Mouse (Mus musculus) forebrain, embryonic 11.5 days (tissue): ENCODE results near the gene Syt6. TPM values are rescaled to one million over a fixed set of nuclear protein-coding genes. Genes with fewer than 3 reads are reported as not detected.
"Not testable (repeated sequence)": the region's sequence is repeated elsewhere in the genome, so short reads cannot be mapped to it uniquely, and the experiment has no call there.

ENCODE experiments used
- ATAC-seq: fragments of 200-750 bp; cut with Nextera tagmentation; replicated peaks from 2 replicates; pipeline ENCODE4 v1.8.0; 2017; ENCODE audit warnings: moderate TSS enrichment; ENCODE audit not compliant: low FRiP score
- DNase-seq: peaks from one replicate; pipeline ENCODE4 v3.0.0-alpha.2; 2017; ENCODE audit warnings: low spot score
- H3K27ac ChIP-seq: fragments of 300-500 bp; sonication (generic); 2 replicates; pipeline ENCODE4 v1.5.1; 2014; ENCODE audit warnings: low read depth, low read length
- H3K27me3 ChIP-seq: fragments of 300-500 bp; sonication (generic); 2 replicates; pipeline ENCODE4 v1.6.1; 2014; ENCODE audit warnings: mild to moderate bottlenecking, low read length, mixed read lengths; ENCODE audit not compliant: control insufficient read depth, insufficient read depth
- H3K36me3 ChIP-seq: fragments of 300-500 bp; sonication (generic); 2 replicates; pipeline ENCODE4 v1.6.1; 2014; ENCODE audit warnings: mild to moderate bottlenecking, low read length, moderate library complexity, mixed read lengths; ENCODE audit not compliant: control insufficient read depth, insufficient read depth
- H3K4me1 ChIP-seq: fragments of 300-500 bp; sonication (generic); replicated peaks from 2 replicates; pipeline ENCODE4 v1.6.1; 2014; ENCODE audit warnings: low read length, mixed read lengths; ENCODE audit not compliant: control insufficient read depth, insufficient read depth
- H3K4me2 ChIP-seq: fragments of 300-500 bp; sonication (generic); 2 replicates; pipeline ENCODE4 v1.6.1; 2014; ENCODE audit warnings: low read depth, mild to moderate bottlenecking, low read length, moderate library complexity, mixed read lengths; ENCODE audit not compliant: severe bottlenecking
- H3K4me3 ChIP-seq: fragments of 300-500 bp; sonication (generic); 2 replicates; pipeline ENCODE4 v1.5.1; 2014; ENCODE audit warnings: low read depth, low read length
- H3K9ac ChIP-seq: fragments of 300-500 bp; sonication (generic); 2 replicates; pipeline ENCODE4 v1.6.1; 2014; ENCODE audit warnings: low read length
- H3K9me3 ChIP-seq: fragments of 300-500 bp; sonication (generic); 2 replicates; pipeline ENCODE4 v1.6.1; 2016; ENCODE audit warnings: low read length, mixed read lengths; ENCODE audit not compliant: control insufficient read depth
- WGBS: fragments of 180-500 bp; shearing (Covaris S2); extraction: QIAGEN DNeasy Blood & Tissue Kit; methylation state at CpG from one replicate; pipeline ENCODE4 v1.1.7; 2014; 5-methylcytosine and 5-hydroxymethylcytosine counted together
- polyA plus RNA-seq: library from polyadenylated mRNA; unstranded; fragments of >200 nt; fragmentation: Nextera tagmentation; extraction: Ambion mirVana; gene quantifications from 2 replicates; pipeline ENCODE4 v1.2.1, GENCODE M21; 2014

Syt6 gene
- polyA plus RNA-seq, 1 experiment from 2014 or later = 1.5 TPM

DNA sequence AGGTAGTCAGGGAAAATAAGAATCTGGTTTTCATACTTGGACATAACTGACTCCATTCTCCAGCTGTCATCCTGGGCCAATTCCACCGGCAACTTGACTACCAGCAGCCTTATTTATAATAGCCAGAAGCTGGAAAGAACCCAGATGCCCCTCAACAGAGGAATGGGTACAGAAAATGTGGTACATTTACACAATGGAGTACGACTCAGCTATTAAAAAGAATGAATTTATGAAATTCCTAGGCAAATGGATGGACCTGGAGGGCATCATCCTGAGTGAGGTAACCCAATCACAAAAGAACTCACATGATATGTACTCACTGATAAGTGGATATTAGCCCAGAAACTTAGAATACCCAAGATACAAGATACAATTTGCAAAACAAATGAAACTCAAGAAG is 70.9 kb downstream of the Syt6 start, which contains the start of gene Atg4a-ps:
Gene Atg4a-ps (minus strand): TSS at position 101 of the 400 bp plus-strand sequence.
- ATAC-seq, H3K4me1 ChIP-seq, H3K27ac ChIP-seq, H3K9ac ChIP-seq, H3K9me3 ChIP-seq, H3K27me3 ChIP-seq, DNase-seq, H3K4me3 ChIP-seq, H3K4me2 ChIP-seq, H3K36me3 ChIP-seq: not testable (repeated sequence)
- 91% methylated on average over 2 of the region's 2 CpGs for WGBS

GRCm38 (mm10) chr3:103647164-103647867 is 72.3 kb downstream of the Syt6 start:
- Histone ChIP-seq H3K9me3 (no peaks in the 10 kb centered on the region; the same call in 1 of the 2 replicates), H3K4me2 (no peak overlapping the region), H3K27me3 (no peaks in the 10 kb centered on the region; the same call in 1 of the 2 replicates), H3K36me3 (no peaks in the 10 kb centered on the region), H3K4me3 (no peak overlapping the region), H3K27ac (no peak overlapping the region), H3K9ac (no peak overlapping the region), H3K4me1 (0 out of 2 replicates have a peak, but pooled peaks cover 1% of the 10 kb centered on the region)
- DNase-seq (no peak), ATAC-seq (no peak)
- WGBS = 89% methylated on average over 11 of the region's 11 CpGs

- DNase-seq (no peak), ATAC-seq (no peak)
- no peak overlapping the region for H3K9ac ChIP-seq
- H3K4me1 ChIP-seq = 0 out of 2 replicates have a peak, but pooled peaks cover 1% of the 10 kb centered on the region
- no peaks in the 10 kb centered on the region for H3K27me3 ChIP-seq
- 90% methylated on average over 4 of the region's 4 CpGs for WGBS
- H3K4me3 ChIP-seq = no peak overlapping the region
- no peak overlapping the region for H3K27ac ChIP-seq
- no peak overlapping the region for H3K4me2 ChIP-seq
- H3K9me3 ChIP-seq = no peaks in the 10 kb centered on the region; the same call in 1 of the 2 replicates
- H3K36me3 ChIP-seq = no peaks in the 10 kb centered on the region
These were observed 73.5 kb downstream of the Syt6 start for GRCm38 (mm10) chr3:103648486-103648885.

- H3K27me3 ChIP-seq = no peaks in the 10 kb centered on the region
- H3K27ac ChIP-seq = no peak overlapping the region
- H3K4me2 ChIP-seq = no peak overlapping the region
- no peaks in the 10 kb centered on the region for H3K36me3 ChIP-seq
- no peak for DNase-seq
- H3K4me1 ChIP-seq = 0 out of 2 replicates have a peak, but pooled peaks cover 1% of the 10 kb centered on the region
- 74% methylated on average over 6 of the region's 6 CpGs for WGBS
- no peak overlapping the region for H3K9ac ChIP-seq
- no peak for ATAC-seq
- no peaks in the 10 kb centered on the region; the same call in 1 of the 2 replicates for H3K9me3 ChIP-seq
- H3K4me3 ChIP-seq = no peak overlapping the region
These were observed 74.7 kb downstream of the Syt6 start for GRCm38 (mm10) chr3:103649716-103650115.

DNA sequence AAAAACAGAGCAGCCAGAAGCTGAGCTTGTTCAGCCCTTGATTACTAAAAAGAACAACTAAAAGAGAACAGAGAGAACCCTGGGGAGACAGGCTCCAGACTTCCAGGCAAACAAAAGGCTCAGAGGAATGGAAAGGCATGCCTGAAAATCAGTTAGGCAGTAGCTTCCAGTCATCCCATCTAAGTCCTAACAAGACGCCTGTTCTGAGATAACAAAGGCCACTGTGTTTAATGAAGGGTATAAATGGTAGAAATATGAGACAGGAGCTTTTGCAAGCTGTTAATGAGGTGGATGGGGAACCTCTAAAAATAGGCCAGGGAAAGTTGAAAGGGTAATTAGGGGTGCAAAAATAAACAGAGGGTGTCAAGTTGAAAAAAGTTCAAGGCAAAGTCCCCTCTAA is 75.4 kb downstream of the Syt6 start:
- Histone ChIP-seq H3K4me3 (no peak overlapping the region), H3K36me3 (no peaks in the 10 kb centered on the region), H3K27ac (no peak overlapping the region), H3K4me1 (0 out of 2 replicates have a peak, but pooled peaks cover 1% of the 10 kb centered on the region), H3K27me3 (no peaks in the 10 kb centered on the region), H3K9ac (no peak overlapping the region), H3K9me3 (no peaks in the 10 kb centered on the region; the same call in 1 of the 2 replicates), H3K4me2 (no peak overlapping the region)
- DNase-seq (no peak), ATAC-seq (no peak)
- WGBS = 14% methylated on average over 1 of the region's 1 CpGs

DNA sequence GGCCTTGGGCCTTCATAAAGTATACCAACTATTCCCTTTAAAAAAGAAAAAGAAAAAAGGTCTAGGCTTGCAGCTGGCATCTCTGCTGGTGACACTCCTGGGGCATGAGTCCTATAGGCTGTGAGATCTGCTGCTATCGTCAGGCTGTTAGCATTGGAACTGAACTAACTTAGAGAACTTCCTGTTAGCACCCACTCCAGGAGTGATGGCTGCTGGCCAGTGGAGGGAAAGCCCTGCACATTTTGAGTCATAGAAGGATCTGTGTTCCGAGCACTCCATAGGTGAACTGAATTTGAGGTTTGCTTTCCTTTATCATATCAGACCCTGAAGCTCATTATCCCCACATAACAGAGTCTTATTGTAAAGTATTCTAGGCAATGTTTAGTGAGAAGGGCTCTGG is 85.0 kb downstream of the Syt6 start:
- Histone ChIP-seq H3K36me3 (no peaks in the 10 kb centered on the region), H3K9ac (no peak overlapping the region), H3K9me3 (no peaks in the 10 kb centered on the region), H3K4me3 (no peak overlapping the region), H3K27ac (no peak overlapping the region), H3K27me3 (no peaks in the 10 kb centered on the region), H3K4me1 (no peaks in the 10 kb centered on the region), H3K4me2 (no peak overlapping the region)
- ATAC-seq (no peak), DNase-seq (no peak)
- 86% methylated on average over 2 of the region's 2 CpGs for WGBS

DNA sequence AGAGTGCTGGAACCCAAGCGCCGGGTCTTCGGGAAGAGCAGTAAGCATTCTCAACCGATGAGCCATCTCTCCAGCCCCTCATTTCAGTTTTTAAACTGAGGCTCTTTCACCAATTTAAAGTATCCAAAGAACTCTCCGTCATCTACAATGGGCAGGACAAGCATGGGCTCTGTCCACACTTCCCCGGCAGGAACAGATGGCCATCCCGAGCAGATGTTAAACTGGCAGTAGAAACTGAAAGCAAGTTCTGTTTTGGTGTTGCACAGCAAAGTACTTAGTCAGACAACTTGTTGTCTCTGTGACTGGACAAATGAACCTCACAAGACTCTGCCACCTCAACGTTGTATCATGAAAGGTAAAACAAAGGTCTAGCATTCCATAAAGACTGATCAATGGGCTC is 86.7 kb downstream of the Syt6 start:
- 90% methylated on average over 8 of the region's 8 CpGs for WGBS
- no peaks in the 10 kb centered on the region for H3K9me3 ChIP-seq
- H3K4me1 ChIP-seq = no peaks in the 10 kb centered on the region
- no peak for ATAC-seq
- no peaks in the 10 kb centered on the region for H3K27me3 ChIP-seq
- H3K36me3 ChIP-seq = no peaks in the 10 kb centered on the region
- no peak overlapping the region for H3K4me2 ChIP-seq
- DNase-seq = no peak
- no peak overlapping the region for H3K9ac ChIP-seq
- no peak overlapping the region for H3K27ac ChIP-seq
- no peak overlapping the region for H3K4me3 ChIP-seq

- 91% methylated on average over 3 of the region's 3 CpGs for WGBS
- Histone ChIP-seq H3K9me3 (no peaks in the 10 kb centered on the region), H3K4me2 (no peak overlapping the region), H3K9ac (no peak overlapping the region), H3K36me3 (no peaks in the 10 kb centered on the region), H3K4me1 (no peaks in the 10 kb centered on the region), H3K27me3 (no peaks in the 10 kb centered on the region), H3K4me3 (no peak overlapping the region), H3K27ac (no peak overlapping the region)
- ATAC-seq = no peak
- no peak for DNase-seq
These were observed 88.4 kb downstream of the Syt6 start for GRCm38 (mm10) chr3:103663385-103663784.

DNA sequence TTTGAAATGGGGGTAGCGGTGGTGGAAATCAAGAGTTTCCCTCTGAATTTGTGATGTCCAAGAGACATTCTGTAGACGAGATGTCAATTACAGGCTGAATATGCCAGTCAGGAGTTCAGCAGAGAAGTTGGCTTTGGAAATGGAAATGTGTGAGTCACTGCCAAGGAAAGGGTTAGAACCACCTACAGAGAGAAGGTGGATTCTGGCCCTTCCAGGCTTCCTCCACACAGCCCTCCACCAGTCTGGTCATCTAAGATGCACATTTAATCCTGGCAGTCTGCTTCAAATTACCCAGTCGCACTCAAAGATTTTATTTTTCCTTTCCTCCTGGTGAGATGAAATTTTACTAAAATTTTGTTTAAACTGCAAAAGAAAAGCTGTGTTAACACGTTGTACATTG is 97.1 kb downstream of the Syt6 start:
- Histone ChIP-seq H3K27me3 (no peaks in the 10 kb centered on the region), H3K9ac (no peak overlapping the region), H3K4me1 (no peaks in the 10 kb centered on the region), H3K9me3 (no peaks in the 10 kb centered on the region), H3K4me3 (no peak overlapping the region), H3K4me2 (no peak overlapping the region), H3K27ac (no peak overlapping the region), H3K36me3 (no peaks in the 10 kb centered on the region)
- WGBS = 72% methylated on average over 4 of the region's 4 CpGs
- ATAC-seq (no peak), DNase-seq (no peak)
